Mouse (Mus musculus) midbrain, embryonic 14.5 days (tissue): ENCODE measurements at regions not wholly inside any gene's neighbourhood (a gene's known extent, or its start where the extent isn't known, plus 50 kb on each side); places are given as distances from the start of the nearest gene placed in this dataset.

Experiments used
- ATAC-seq: fragments of 200-750 bp; cut with Nextera tagmentation; 2 replicates; pipeline ENCODE4 v1.8.0; 2017; ENCODE audit warnings: moderate number of reproducible peaks, moderate library complexity; ENCODE audit not compliant: low FRiP score, low TSS enrichment
- DNase-seq: peaks from one replicate; pipeline ENCODE4 v3.0.0-alpha.2; 2015
- H3K27ac ChIP-seq: fragments of 300-500 bp; sonication (generic); replicated peaks from 2 replicates; pipeline ENCODE4 v1.5.1; 2014; ENCODE audit warnings: mild to moderate bottlenecking, low read depth, low read length, moderate library complexity
- H3K27me3 ChIP-seq: fragments of 300-500 bp; sonication (generic); 2 replicates; pipeline ENCODE4 v1.6.1; 2014; ENCODE audit warnings: low read length, control low read depth, mixed read lengths; ENCODE audit not compliant: control insufficient read depth, insufficient read depth
- H3K36me3 ChIP-seq: fragments of 300-500 bp; sonication (generic); 2 replicates; pipeline ENCODE4 v1.6.1; 2014; ENCODE audit warnings: low read length, control low read depth; ENCODE audit not compliant: control insufficient read depth, insufficient read depth
- H3K4me1 ChIP-seq: fragments of 300-500 bp; sonication (generic); 2 replicates; pipeline ENCODE4 v1.6.1; 2014; ENCODE audit warnings: mild to moderate bottlenecking, antibody characterized with exemption, low read length, control low read depth; ENCODE audit not compliant: control insufficient read depth, insufficient read depth
- H3K4me2 ChIP-seq: fragments of 300-500 bp; sonication (generic); 2 replicates; pipeline ENCODE4 v1.6.1; 2014; ENCODE audit warnings: mild to moderate bottlenecking, low read length, moderate library complexity
- H3K4me3 ChIP-seq: fragments of 300-500 bp; sonication (generic); replicated peaks from 2 replicates; pipeline ENCODE4 v1.5.1; 2014; ENCODE audit warnings: low read depth, low read length
- H3K9ac ChIP-seq: fragments of 300-500 bp; sonication (generic); replicated peaks from 2 replicates; pipeline ENCODE4 v1.6.1; 2014; ENCODE audit warnings: mild to moderate bottlenecking, low read length, moderate library complexity
- H3K9me3 ChIP-seq: fragments of 300-500 bp; sonication (generic); 2 replicates; pipeline ENCODE4 v1.6.1; 2016; ENCODE audit warnings: low read length, control low read depth, mixed read lengths; ENCODE audit not compliant: control insufficient read depth
- WGBS: fragments of 180-500 bp; shearing (Covaris S2); extraction: QIAGEN DNeasy Blood & Tissue Kit; methylation state at CpG from one replicate; pipeline ENCODE4 v1.1.7; 2014; 5-methylcytosine and 5-hydroxymethylcytosine counted together

DNA sequence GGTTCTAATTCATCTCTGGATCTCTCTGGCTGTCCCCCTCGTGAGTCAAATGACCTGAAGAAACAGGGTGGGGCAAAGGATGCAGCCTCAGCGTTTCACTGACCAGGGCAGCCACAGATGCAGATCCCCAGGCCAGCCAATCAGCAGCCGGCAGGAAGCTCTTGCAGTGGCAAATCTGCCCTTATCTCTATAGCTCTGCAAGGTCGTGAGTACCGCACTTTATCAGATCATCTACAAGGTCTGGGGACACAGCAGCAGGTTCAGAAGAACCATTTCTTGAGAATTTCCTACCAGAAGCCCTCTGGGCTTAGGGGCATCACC is 232.9 kb downstream of the Bcl11b start:
- Histone ChIP-seq H3K4me3 (no peak overlapping the region), H3K27me3 (no peaks in the 10 kb centered on the region), H3K9ac (no peak overlapping the region), H3K4me1 (no peaks in the 10 kb centered on the region), H3K4me2 (no peak overlapping the region), H3K9me3 (no peaks in the 10 kb centered on the region), H3K36me3 (no peaks in the 10 kb centered on the region), H3K27ac (no peak overlapping the region)
- ATAC-seq (no peak), DNase-seq (no peak)
- WGBS = 46% methylated on average over 5 of the region's 5 CpGs

DNA sequence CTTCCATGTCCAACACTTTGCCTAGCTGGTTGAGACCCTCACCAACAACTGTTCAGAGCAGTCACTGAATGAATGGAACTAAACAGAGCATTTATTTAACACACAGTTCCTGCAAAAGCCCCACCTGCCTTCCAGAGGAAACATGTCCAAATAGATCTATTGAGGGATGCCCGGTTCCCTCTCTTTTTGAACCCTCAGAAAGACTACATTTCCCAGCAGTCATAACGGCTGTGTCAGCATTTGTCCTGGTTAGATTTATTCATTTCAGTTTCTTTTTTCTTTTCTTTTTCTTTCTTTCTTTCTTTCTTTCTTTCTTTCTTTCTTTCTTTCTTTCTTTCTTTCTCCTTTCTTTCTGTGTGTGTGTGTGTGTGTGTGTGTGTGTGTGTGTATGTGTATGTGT is 232.1 kb downstream of the Bcl11b start:
- ATAC-seq = no peak
- 79% methylated on average over 2 of the region's 2 CpGs for WGBS

DNA sequence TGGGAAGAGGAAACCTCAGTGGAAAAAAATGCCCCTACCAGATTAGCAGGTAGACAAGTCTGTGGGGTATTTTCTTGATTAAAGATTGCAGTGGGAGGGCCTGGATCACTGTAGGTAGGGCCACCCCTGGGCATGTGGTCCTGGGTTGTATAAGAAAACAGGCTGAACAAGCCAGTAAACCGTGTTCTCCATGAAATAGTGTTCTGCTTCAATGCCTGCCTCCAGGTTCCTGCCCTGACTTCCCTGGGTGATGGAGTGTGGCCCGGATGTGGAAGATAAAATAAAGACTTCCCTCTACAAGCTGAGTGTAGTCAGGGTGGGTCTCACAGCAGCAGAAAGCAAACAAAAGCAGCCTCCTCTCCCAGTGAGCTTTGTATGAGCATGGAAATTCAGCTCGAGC is 231.6 kb downstream of the Bcl11b start:
- DNase-seq (no peak), ATAC-seq (no peak)
- no peak overlapping the region for H3K4me3 ChIP-seq
- 45% methylated on average over 3 of the region's 3 CpGs for WGBS
- no peaks in the 10 kb centered on the region for H3K27me3 ChIP-seq
- no peak overlapping the region for H3K9ac ChIP-seq
- no peak overlapping the region for H3K27ac ChIP-seq
- no peak overlapping the region for H3K4me2 ChIP-seq
- H3K36me3 ChIP-seq = no peaks in the 10 kb centered on the region
- H3K9me3 ChIP-seq = no peaks in the 10 kb centered on the region
- H3K4me1 ChIP-seq = no peaks in the 10 kb centered on the region

More for the DNA sequence above, 232.1 kb downstream of the Bcl11b start:
- Histone ChIP-seq H3K9ac (no peak overlapping the region), H3K36me3 (no peaks in the 10 kb centered on the region), H3K27ac (no peak overlapping the region), H3K9me3 (no peaks in the 10 kb centered on the region), H3K4me3 (no peak overlapping the region), H3K4me1 (no peaks in the 10 kb centered on the region), H3K27me3 (no peaks in the 10 kb centered on the region), H3K4me2 (no peak overlapping the region)
- no peak for DNase-seq

DNA sequence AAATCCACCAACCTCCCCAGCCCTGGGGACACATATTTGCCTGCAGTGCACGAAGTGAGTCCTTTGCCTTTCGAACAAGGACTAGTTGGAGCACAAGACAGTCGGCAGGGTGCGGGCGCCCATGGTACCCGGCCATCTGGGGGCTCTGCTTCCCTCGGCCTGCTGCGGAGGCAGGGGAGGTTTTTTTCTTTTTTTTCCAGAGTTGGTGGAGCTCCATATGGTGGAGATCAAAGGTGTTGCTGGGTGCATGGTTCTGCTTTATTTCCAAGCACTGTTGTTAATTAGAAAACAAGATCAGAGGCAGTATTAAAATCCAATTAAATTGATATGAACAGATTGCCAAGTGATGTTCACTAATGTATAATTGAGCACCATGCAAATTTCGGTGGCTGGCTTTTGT is 225.4 kb downstream of the Bcl11b start:
- no peak overlapping the region for H3K4me2 ChIP-seq
- DNase-seq (no peak), ATAC-seq (no peak)
- H3K4me1 ChIP-seq = no peaks in the 10 kb centered on the region
- H3K27me3 ChIP-seq = no peaks in the 10 kb centered on the region
- no peak overlapping the region for H3K9ac ChIP-seq
- no peaks in the 10 kb centered on the region for H3K36me3 ChIP-seq
- no peak overlapping the region for H3K4me3 ChIP-seq
- no peaks in the 10 kb centered on the region for H3K9me3 ChIP-seq
- H3K27ac ChIP-seq = no peak overlapping the region
- 81% methylated on average over 9 of the region's 9 CpGs for WGBS

DNA sequence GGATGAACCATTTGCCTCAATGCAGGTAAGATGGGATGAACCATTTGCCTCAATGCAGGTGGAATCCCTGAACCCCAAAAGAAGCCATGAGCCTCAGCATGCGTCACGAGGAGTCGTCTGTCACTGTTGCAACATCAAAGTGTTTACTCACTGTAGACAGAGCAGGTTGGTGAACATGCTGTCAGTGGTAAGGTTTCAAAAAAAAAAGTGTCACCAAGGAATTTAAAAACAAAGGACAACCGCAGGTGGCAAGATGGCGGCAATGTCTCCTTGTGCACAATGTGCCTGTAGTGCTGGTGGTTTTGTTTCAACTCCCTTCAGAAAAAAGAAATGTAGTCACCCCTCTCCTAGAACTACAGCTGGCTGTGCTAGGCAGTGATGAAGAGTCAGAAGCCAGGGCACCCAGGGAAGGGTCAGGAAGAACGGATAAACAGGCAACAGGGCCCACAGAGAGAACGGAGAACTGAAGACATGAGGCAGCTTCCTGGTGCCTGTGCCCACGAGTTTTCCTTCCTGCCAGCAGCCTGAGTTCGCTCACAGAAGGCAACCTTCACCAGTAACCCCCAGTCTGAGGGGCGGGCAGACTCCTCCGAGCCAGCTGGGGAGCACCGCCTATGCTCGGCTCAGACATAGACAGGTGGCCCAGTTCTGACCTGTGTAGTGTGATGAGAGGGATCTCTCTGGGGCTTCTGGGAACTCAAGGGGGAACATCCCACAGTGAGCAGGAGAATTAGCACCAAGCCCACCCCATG is 223.9 kb downstream of the Bcl11b start:
- 87% methylated on average over 13 of the region's 13 CpGs for WGBS
- no peak for DNase-seq
- no peak for ATAC-seq

DNA sequence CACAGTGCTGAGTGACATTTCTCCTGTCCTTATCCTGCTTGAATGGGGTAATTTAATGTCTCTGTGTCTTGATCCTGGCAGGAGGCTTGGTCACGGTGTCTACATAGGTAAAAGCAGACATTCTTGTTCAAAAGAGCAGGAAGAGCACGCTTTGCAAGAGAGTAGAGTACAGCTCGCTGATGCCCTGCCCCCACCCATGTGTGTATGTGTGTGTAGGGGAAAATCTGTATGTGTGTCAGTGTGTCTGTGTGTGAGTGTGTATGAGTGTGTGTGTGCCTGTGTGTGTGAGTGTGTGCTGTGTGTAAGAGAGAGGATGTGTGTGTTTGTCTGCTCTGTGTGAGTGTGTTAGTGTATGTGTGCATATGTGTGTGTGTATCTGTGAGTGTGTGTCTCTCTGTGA is 221.3 kb downstream of the Bcl11b start:
- H3K4me2 ChIP-seq = no peak overlapping the region
- ATAC-seq = no peak
- no peaks in the 10 kb centered on the region for H3K4me1 ChIP-seq
- no peak overlapping the region for H3K9ac ChIP-seq
- H3K9me3 ChIP-seq = no peaks in the 10 kb centered on the region
- DNase-seq = no peak
- no peaks in the 10 kb centered on the region for H3K36me3 ChIP-seq
- no peak overlapping the region for H3K27ac ChIP-seq
- WGBS = 54% methylated on average over 3 of the region's 3 CpGs
- no peak overlapping the region for H3K4me3 ChIP-seq
- no peaks in the 10 kb centered on the region for H3K27me3 ChIP-seq

More for the DNA sequence above, 223.9 kb downstream of the Bcl11b start:
- H3K4me1 ChIP-seq = no peaks in the 10 kb centered on the region
- no peak overlapping the region for H3K4me3 ChIP-seq
- H3K27ac ChIP-seq = no peak overlapping the region
- H3K9me3 ChIP-seq = no peaks in the 10 kb centered on the region
- H3K36me3 ChIP-seq = no peaks in the 10 kb centered on the region
- no peaks in the 10 kb centered on the region for H3K27me3 ChIP-seq
- H3K4me2 ChIP-seq = no peak overlapping the region
- no peak overlapping the region for H3K9ac ChIP-seq

DNA sequence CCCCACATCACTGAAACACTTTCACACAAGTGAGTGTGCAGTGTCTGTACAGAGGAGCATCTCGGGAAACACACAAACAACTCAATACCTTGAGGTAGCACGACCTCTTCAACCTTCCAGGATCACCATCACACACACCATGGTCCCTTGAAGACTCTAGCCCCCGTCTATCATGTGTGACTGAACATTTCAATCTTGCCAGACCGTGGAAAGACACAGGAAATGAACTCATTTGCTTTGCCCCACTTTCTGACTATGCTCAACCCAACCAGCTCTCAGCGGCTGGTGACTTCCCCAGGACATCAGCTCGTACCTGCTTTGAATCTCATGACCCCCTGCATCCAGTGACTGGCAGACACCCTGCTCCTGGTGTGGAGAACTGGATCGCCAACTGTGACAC is 219.6 kb downstream of the Bcl11b start:
- no peaks in the 10 kb centered on the region for H3K9me3 ChIP-seq
- H3K27me3 ChIP-seq = no peaks in the 10 kb centered on the region
- H3K36me3 ChIP-seq = no peaks in the 10 kb centered on the region
- no peak overlapping the region for H3K27ac ChIP-seq
- ATAC-seq (no peak), DNase-seq (no peak)
- 83% methylated on average over 7 of the region's 7 CpGs for WGBS
- no peaks in the 10 kb centered on the region for H3K4me1 ChIP-seq
- no peak overlapping the region for H3K9ac ChIP-seq
- no peak overlapping the region for H3K4me2 ChIP-seq
- H3K4me3 ChIP-seq = no peak overlapping the region

DNA sequence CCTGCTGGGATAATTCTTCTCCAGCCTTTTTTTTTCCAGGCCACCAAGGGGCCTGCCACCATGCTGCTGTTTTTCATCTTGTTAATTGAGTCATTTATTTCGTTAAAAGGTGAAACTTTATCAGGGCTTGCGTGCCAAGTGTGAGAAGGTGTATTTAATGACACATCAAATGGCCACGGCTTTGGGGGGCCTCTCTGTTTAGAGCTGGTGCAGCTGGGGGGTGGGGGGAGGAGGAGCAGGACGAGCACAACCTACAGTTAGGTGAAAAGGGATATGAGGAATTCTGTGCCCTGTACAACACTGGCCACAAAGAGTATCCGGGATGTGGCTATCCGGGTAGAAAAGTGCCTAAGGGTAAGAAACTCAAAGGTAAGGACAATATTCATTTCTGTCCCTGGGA is 213.6 kb downstream of the Bcl11b start:
- no peak for DNase-seq
- H3K4me3 ChIP-seq = no peak overlapping the region
- no peak for ATAC-seq
- H3K36me3 ChIP-seq = no peaks in the 10 kb centered on the region
- H3K27me3 ChIP-seq = no peaks in the 10 kb centered on the region
- no peak overlapping the region for H3K9ac ChIP-seq
- H3K27ac ChIP-seq = no peak overlapping the region
- 40% methylated on average over 6 of the region's 6 CpGs for WGBS
- H3K4me1 ChIP-seq = no peaks in the 10 kb centered on the region
- H3K4me2 ChIP-seq = no peak overlapping the region
- H3K9me3 ChIP-seq = no peaks in the 10 kb centered on the region

DNA sequence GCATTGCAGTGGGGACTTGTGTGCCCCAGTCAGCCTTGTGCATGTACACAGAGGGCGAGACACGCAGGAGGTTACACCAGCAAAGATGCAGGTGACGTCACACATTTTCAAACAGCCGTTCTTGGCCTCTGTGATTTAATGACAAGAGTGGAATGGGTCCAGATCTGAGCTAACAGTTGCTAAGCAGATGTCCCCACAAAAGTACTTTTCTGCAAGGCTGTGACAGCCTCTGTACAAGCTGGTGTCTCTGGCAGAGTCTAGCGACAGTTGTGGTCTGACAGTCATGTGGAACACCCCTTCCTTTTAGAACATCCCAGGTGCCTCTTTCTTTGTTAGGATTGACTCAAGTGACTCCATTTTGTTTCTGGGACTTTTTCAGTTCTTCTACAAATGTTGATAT is 203.1 kb downstream of the Bcl11b start:
- ATAC-seq (no peak), DNase-seq (no peak)
- WGBS = 92% methylated on average over 5 of the region's 5 CpGs
- no peaks in the 10 kb centered on the region for H3K27me3 ChIP-seq
- H3K4me2 ChIP-seq = no peak overlapping the region
- H3K4me1 ChIP-seq = no peaks in the 10 kb centered on the region
- no peak overlapping the region for H3K9ac ChIP-seq
- no peaks in the 10 kb centered on the region for H3K9me3 ChIP-seq
- no peak overlapping the region for H3K27ac ChIP-seq
- H3K4me3 ChIP-seq = no peak overlapping the region
- H3K36me3 ChIP-seq = no peaks in the 10 kb centered on the region
